Mouse (Mus musculus) cortical plate, adult 2 months (tissue): ENCODE data around the gene Spon1. TPM values are rescaled to one million over a fixed set of nuclear protein-coding genes. Genes with fewer than 3 reads are reported as not detected.
A peak's percentile ranks its signal among the peaks of the same experiment; 100 is the strongest.

Source experiments
- H3K27ac ChIP-seq: fragments of 200-500 bp; 2 replicates; pipeline ENCODE4 v1.5.1; 2012; ENCODE audit warnings: low read length, control low read depth, inconsistent platforms; ENCODE audit not compliant: insufficient read depth
- H3K4me1 ChIP-seq: fragments of 200-500 bp; 2 replicates; pipeline ENCODE4 v1.6.1; 2011; ENCODE audit warnings: low read length; ENCODE audit not compliant: control insufficient read depth, insufficient read depth
- H3K4me3 ChIP-seq: fragments of 200-500 bp; 2 replicates; pipeline ENCODE4 v1.5.1; 2011; ENCODE audit warnings: mild to moderate bottlenecking, low read length, control low read depth; ENCODE audit not compliant: insufficient read depth
- CTCF ChIP-seq: fragments of 200-500 bp; IDR thresholded peaks from 2 replicates; pipeline ENCODE4 v1.5.1; 2011; ENCODE audit warnings: mild to moderate bottlenecking, control low read depth, low read length; ENCODE audit not compliant: insufficient read depth; ENCODE audit errors: extremely low read depth
- POLR2A ChIP-seq: fragments of 200-500 bp; IDR thresholded peaks from 2 replicates; pipeline ENCODE4 v1.6.1; 2011; ENCODE audit warnings: mild to moderate bottlenecking, low read length, control low read depth; ENCODE audit not compliant: insufficient read depth; ENCODE audit errors: extremely low read depth
- polyA plus RNA-seq: library from polyadenylated mRNA; depleted of rRNA; stranded (reverse); fragments of >200 nt; gene quantifications from 2 replicates; pipeline ENCODE4 v1.2.3, GENCODE M21; 2012

Spon1 gene
- polyA plus RNA-seq, 1 experiment: 21.5 TPM

DNA sequence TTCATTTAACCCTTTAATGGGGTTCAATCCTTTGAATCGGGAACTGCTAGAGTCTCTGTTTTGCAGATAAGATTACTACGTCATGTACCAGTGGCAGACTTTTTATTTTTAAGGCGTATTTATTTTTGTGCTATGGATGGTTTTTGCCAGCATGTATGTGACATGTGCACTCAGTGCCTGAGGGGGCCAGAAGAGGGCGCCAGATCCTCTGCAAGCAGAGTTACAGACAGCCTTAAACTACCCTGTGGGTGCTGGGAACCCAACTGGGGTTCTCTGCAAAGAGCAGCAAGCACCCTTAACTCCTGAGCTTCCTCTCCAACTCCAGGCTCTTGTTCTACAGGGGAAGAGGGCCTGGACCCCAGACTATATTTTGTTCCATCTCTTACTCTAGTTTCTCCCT, 23.2 kb upstream of the Spon1 start:
- TF ChIP-seq POLR2A: no peak
- no peak for TF ChIP-seq CTCF
- no peak overlapping the region for H3K4me3 ChIP-seq
- peaks cover 1% of the 10 kb centered on the region; the same call in 1 of the 2 replicates for H3K4me1 ChIP-seq

DNA sequence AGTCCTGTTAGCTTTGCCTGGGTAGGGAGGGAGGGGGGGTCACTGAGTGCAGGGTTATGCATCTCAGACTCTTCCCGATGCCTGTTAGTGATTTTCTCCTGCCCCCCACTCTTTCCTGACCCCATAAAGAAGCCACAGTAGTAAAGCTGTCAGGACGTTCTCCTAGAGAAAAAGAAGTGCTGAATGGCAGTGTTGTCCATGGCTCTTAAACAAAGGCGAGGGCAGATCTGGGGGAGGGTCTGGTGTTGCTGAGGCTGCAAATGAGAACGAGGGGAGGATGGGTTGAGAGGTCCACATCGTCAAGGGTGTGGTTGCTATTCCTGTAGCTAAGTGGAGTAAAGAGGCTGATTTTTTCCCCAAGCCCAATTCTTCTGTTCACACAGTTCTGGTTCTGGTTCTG, 21.8 kb upstream of the Spon1 start:
- Histone ChIP-seq H3K4me3 (no peak overlapping the region), H3K27ac (no peak overlapping the region), H3K4me1 (no peaks in the 10 kb centered on the region)
- no peak for TF ChIP-seq CTCF
- TF ChIP-seq POLR2A: no peak

More for the DNA sequence above, 23.2 kb upstream of the Spon1 start:
- no peak overlapping the region for H3K27ac ChIP-seq

DNA sequence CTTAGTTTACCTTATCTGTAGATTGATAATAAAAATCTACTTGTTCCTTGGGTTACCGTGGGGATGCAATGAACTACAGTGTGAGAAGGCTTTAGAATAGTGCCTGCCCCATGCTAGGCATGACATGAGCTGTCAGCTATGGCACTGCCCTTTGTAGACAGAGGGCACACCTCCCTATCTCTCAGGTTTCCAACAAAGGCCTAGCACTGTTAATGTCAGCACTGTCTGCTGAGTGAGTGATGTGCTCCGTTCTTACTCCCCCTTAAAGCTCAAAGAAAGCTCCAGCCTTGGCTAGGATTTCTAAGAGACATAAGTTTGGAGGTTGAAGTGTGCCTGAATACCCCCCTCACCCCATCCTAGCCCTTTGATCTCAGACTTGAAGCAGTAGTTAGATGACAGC, 9.2 kb upstream of the Spon1 start:
- Histone ChIP-seq H3K4me1 (no peaks in the 10 kb centered on the region), H3K4me3 (no peak overlapping the region), H3K27ac (no peak overlapping the region)
- TF ChIP-seq POLR2A (no peak), CTCF (no peak)

DNA sequence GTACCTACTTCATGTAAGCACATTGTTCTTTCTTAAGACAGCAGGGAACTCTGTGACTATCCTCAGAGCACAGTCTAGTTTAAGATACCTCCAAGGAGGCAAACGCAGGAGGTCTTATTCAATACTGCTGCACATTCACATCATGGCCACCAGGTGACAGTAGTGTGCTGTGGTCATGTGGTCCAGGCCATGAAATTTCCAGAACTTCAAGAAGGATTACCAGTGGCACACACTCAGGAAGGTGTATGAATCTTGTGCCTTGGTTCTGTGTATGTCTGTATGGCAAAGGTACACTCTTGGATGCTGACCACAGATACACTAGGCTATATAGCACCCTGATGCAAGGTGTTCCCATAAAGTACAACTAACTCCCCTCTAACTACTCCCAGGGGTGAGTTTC, 6.6 kb upstream of the Spon1 start:
- no peak overlapping the region for H3K27ac ChIP-seq
- TF ChIP-seq CTCF: peak; percentile 100
- no peak for TF ChIP-seq POLR2A
- H3K4me3 ChIP-seq: no peak overlapping the region
- H3K4me1 ChIP-seq: no peaks in the 10 kb centered on the region

DNA sequence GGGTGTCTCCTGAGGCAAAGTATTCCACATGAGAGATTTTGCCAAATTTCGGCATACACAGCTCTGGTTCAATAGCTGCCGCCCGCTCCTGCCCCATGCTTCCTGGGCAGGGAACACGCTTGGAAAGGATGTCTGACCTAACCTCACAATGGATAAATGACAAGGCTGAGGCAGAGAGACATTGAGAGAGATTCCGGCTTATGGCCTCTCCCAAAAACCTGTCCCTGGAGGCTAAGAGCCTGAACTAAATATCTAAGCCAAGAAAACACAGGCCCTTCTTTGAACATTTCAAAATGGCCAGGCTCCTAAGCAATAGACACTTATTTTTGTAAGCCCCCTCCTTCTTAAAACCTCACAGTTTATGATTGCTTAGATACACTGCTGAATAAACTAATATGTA, 665 bp upstream of the Spon1 start:
- TF ChIP-seq POLR2A (no peak), CTCF (no peak)
- H3K27ac ChIP-seq: no peak overlapping the region
- H3K4me3 ChIP-seq: no peak overlapping the region; the same call in 1 of the 2 replicates
- H3K4me1 ChIP-seq: no peaks in the 10 kb centered on the region

DNA sequence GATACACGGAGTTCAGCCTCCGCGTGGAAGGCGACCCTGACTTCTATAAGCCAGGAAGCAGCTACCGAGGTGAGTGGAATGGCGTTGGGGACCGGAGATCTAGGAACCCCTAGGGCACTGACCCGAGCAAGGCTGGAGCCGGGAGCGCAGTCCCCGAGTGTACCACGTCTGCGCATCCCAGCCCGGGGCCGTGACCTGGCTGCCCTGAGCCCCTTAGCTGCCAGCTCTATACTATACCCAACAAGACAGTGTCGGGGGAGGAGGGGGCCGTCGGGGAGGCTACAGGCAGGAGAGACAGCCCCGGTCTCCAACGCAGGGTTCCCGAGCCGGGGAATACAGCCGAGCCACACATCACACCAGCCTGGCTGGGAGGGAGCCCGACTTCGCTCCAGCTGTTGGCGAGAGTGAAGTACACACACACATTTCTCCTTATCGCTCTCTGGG, 722 bp downstream of the Spon1 start:
- no peaks in the 10 kb centered on the region for H3K4me1 ChIP-seq
- TF ChIP-seq POLR2A: no peak
- TF ChIP-seq CTCF: no peak
- no peak overlapping the region; the same call in 1 of the 2 replicates for H3K27ac ChIP-seq
- peak overlapping the region; percentile 43 for H3K4me3 ChIP-seq

DNA sequence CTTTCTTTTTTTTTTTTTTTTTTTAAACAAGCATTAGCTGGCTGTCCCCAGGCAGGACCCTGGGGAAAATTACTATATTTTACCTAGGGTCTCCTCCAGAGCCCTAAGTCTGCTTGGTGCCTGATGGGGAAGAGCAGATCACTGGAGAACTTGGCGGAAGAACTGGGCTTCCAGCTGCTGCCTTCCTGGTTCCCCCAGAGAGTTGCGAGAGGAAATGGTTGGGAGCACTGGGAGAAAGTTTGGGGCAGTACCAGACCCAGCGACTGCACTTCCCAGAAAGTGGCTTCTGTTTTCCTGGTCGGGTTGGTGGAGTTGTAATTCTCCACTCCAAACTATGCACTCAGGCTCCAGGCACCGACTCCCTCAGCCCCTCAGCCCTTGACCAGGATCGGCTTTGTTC, 1.7 kb downstream of the Spon1 start:
- H3K27ac ChIP-seq: no peak overlapping the region
- peak overlapping the region; percentile 43 for H3K4me3 ChIP-seq
- TF ChIP-seq CTCF: no peak
- no peak for TF ChIP-seq POLR2A
- H3K4me1 ChIP-seq: no peaks in the 10 kb centered on the region

DNA sequence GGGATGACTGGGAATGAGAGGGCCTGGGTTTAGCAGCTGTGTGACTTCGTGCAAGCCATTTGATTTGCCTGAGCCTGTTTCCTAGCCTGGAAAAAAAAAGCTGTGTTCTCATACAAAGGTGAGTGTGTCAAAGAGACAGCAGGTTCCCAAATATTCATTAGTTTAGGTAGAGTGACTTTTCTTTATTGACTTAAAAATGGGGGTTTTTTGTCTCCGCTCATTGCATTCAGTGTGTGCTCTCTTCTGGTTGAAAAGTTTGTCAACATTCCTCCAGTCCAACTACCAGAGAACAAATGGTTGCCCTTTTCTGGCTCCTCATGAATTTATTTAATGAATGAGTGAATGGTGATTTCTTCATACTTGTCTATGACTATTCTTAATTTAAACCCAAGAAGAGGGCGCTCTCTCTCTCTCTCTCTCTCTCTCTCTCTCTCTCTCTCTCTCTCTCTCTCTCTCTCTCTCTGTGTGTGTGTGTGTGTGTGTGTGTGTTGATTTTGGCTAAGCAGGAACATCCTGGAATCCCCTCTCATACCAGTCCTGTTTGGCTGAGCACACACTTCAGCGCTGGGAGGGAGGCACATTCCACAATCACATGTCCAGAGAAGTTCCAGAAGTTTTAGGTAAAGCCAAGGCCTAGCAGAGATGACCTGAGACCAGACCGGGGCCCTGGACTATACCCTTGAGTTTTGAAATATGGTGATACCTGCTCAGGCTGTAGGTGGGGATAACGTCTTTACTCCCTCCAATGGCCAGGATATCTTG, 2.6 kb downstream of the Spon1 start:
- TF ChIP-seq CTCF: no peak
- no peak for TF ChIP-seq POLR2A
- H3K27ac ChIP-seq: no peak overlapping the region
- no peaks in the 10 kb centered on the region for H3K4me1 ChIP-seq
- H3K4me3 ChIP-seq: peak overlapping the region; percentile 43; the same call in 1 of the 2 replicates

DNA sequence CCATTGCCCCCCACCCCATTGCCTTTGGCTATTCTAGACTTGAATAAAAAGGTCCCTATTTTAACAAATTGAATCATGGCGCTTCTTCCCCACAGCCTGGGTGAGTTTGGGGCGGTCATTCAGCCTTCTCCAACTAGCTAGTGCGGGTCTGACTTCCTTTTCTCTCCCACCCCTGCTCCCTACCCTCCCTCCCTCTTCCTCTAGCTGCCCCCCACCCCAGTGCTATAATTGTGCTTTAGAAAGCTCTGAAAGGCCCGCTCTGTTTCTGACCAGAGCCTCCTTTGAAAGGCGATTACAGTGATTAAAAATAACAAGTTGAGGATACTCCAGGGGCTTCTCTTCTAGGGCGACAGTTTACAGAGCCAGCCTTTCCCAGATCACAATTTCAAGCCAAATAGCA, 3.5 kb downstream of the Spon1 start:
- H3K27ac ChIP-seq: no peak overlapping the region
- H3K4me1 ChIP-seq: no peaks in the 10 kb centered on the region
- TF ChIP-seq POLR2A (no peak), CTCF (no peak)
- H3K4me3 ChIP-seq: no peak overlapping the region

DNA sequence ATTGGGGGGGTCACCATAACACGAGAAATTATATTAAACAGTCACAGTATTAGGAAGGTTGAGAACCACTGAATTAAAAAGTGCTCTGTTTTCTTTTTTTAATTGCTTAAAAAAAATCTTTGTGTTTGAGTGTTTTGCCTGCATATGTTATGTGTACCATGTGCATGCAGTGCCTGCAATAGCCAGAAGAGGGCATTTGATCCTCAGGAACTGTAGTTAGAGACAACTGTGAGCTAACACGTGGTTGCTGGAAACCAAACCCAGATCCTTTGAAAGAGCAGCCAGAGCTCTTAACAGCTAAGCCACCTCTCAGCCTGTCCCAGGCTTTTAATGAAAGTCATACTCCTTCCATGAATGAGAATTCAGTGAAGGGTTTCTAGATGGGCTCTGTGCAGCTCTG, 6.3 kb downstream of the Spon1 start:
- no peak overlapping the region for H3K27ac ChIP-seq
- TF ChIP-seq POLR2A (no peak), CTCF (no peak)
- H3K4me1 ChIP-seq: no peaks in the 10 kb centered on the region
- no peak overlapping the region for H3K4me3 ChIP-seq
